Mouse (Mus musculus): ENCODE results near the gene Lpar6.

GRCm38 (mm10) chr14:73231286-73231982 is 6.3 kb upstream of the Lpar6 start:
- no peak for TF ChIP-seq CTCF (IDR thresholded peaks at IDR 0.05; ENCODE audit: borderline replicate concordance, insufficient read depth, low read length)
- no peak for TF ChIP-seq POLR2A (IDR thresholded peaks at IDR 0.05; ENCODE audit: low read depth, low read length)
